Mouse (Mus musculus): ENCODE results near the gene Dpysl4. TPM values are rescaled to one million over a fixed set of nuclear protein-coding genes. Genes with fewer than 3 reads are reported as not detected.

Dpysl4 gene
- polyA plus RNA-seq, 1 experiment from 2014 or later = 0.04 TPM

DNA sequence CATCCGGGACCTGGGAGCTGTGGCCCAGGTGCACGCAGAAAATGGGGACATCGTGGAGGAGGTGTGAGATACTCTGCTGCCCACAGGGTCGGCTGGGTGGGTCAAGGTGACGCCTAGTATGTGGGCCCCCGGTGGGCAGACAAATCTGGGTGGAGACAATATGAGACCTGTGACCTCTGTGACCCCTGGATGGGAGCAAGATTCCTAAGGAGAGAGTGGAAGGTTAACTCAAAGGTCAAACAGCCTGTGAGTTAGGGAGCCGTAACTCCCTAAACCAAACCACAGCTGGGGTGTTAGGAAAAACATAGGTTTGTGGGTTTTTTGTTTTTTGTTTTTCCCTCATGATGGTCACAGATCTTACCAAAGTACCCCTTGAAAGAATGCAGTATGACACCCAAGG is 8.0 kb downstream of the Dpysl4 start:
- no peaks in the 10 kb centered on the region for H3K4me1 ChIP-seq (ENCODE audit: insufficient read depth)
- H3K27ac ChIP-seq (ENCODE audit: low read depth) = no peak overlapping the region
- no peaks in the 10 kb centered on the region for H3K36me3 ChIP-seq (replicated peaks; ENCODE audit: insufficient read depth, low read length)
- ATAC-seq (no peak), DNase-seq (no peak)
- H3K9ac ChIP-seq (replicated peaks) = no peak overlapping the region
- H3K9me3 ChIP-seq (ENCODE audit: low read length) = no peaks in the 10 kb centered on the region
- no peak for TF ChIP-seq CTCF (IDR thresholded peaks at IDR 0.05; ENCODE audit: low read depth)
- H3K27me3 ChIP-seq (ENCODE audit: insufficient read depth, low read length) = no peaks in the 10 kb centered on the region
- no peak overlapping the region for H3K4me3 ChIP-seq (ENCODE audit: low read depth, low read length)
- WGBS (ENCODE audit: insufficient replicate concordance) = 73% methylated on average over 7 of the region's 7 CpGs
- no peak overlapping the region for H3K4me2 ChIP-seq (ENCODE audit: low read depth, low read length)

DNA sequence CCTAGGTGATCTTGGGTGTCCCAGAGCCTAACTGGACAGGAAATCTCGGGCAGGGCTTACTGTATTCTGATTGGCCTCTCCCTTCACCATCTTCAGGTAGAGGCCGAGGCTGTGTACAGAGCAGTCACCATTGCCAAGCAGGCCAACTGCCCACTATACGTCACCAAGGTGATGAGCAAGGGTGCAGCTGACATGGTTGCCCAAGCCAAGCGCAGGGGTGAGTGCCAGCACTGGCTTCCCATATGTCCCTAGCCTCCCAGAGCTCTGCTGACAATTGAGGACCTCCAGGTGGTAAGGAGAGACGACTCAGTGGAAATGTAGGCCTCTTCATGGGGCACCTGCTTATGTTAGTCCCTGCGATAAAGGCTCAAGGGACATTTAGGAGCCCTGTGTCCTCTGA is 9.0 kb downstream of the Dpysl4 start:
- no peak for ATAC-seq
- H3K36me3 ChIP-seq (replicated peaks; ENCODE audit: insufficient read depth, low read length) = no peaks in the 10 kb centered on the region

DNA sequence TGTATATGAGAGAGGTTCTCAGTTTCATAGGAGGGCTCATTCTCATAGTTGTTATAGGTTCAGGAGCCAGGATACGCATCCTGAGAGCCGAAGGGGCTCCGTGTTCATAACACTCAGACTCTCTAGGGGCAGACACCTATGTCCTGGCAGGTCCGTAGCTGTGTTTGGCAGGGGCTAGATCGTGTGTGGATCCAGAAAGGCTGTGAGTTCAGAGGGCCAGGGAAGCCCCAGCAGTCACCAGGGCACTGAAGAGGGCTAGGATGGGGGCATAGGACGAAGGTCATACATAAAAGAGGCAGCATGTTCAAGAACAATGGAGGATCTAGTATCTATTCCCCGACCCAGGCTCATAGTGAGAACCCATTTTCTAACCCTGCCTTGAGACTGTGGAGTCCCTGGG is 9.5 kb downstream of the Dpysl4 start:
- 76% methylated on average over 7 of the region's 7 CpGs for WGBS (ENCODE audit: insufficient replicate concordance)
- Histone ChIP-seq H3K9me3 (ENCODE audit: low read length) (no peaks in the 10 kb centered on the region), H3K4me2 (ENCODE audit: low read depth, low read length) (no peak overlapping the region), H3K4me1 (ENCODE audit: insufficient read depth) (no peaks in the 10 kb centered on the region), H3K36me3 (replicated peaks; ENCODE audit: insufficient read depth, low read length) (no peaks in the 10 kb centered on the region), H3K27me3 (ENCODE audit: insufficient read depth, low read length) (no peaks in the 10 kb centered on the region), H3K9ac (replicated peaks) (no peak overlapping the region), H3K27ac (ENCODE audit: low read depth) (no peak overlapping the region), H3K4me3 (ENCODE audit: low read depth, low read length) (no peak overlapping the region)
- no peak for DNase-seq
- TF ChIP-seq EP300 (IDR thresholded peaks at IDR 0.05; ENCODE audit: low read depth) (no peak), CTCF (IDR thresholded peaks at IDR 0.05; ENCODE audit: low read depth) (no peak)
- no peak for ATAC-seq

More for the DNA sequence above, 9.0 kb downstream of the Dpysl4 start:
- Histone ChIP-seq H3K4me2 (ENCODE audit: low read depth, low read length) (no peak overlapping the region), H3K9ac (replicated peaks) (no peak overlapping the region), H3K4me3 (ENCODE audit: low read depth, low read length) (no peak overlapping the region), H3K4me1 (ENCODE audit: insufficient read depth) (no peaks in the 10 kb centered on the region), H3K27me3 (ENCODE audit: insufficient read depth, low read length) (no peaks in the 10 kb centered on the region), H3K27ac (ENCODE audit: low read depth) (no peak overlapping the region), H3K9me3 (ENCODE audit: low read length) (no peaks in the 10 kb centered on the region)
- DNase-seq = no peak
- 72% methylated on average over 6 of the region's 6 CpGs for WGBS (ENCODE audit: insufficient replicate concordance)
- TF ChIP-seq EP300 (IDR thresholded peaks at IDR 0.05; ENCODE audit: low read depth) = no peak
- TF ChIP-seq CTCF (IDR thresholded peaks at IDR 0.05; ENCODE audit: low read depth) = no peak

DNA sequence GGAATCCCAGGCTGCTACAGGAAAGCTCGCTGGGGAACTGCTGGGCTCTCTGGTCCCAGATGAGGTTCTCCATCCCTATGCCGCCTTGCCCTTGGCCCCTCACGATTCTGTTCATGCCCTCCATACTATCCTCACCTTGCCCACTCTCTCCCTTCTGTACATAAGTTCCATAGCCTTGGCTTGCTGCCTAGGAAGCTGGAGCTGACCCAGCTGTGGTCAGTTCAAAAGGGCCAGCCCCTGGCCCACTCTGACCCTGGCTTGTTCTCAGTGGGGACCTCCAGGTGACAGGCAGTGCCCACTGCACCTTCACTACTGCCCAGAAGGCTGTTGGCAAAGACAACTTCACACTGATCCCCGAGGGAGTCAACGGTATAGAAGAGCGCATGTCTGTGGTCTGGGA is 10.6 kb downstream of the Dpysl4 start:
- TF ChIP-seq EP300 (IDR thresholded peaks at IDR 0.05; ENCODE audit: low read depth) = no peak
- no peak for TF ChIP-seq CTCF (IDR thresholded peaks at IDR 0.05; ENCODE audit: low read depth)
- Histone ChIP-seq H3K9ac (replicated peaks) (no peak overlapping the region), H3K9me3 (ENCODE audit: low read length) (no peaks in the 10 kb centered on the region), H3K4me3 (ENCODE audit: low read depth, low read length) (no peak overlapping the region), H3K27me3 (ENCODE audit: insufficient read depth, low read length) (no peaks in the 10 kb centered on the region), H3K4me2 (ENCODE audit: low read depth, low read length) (no peak overlapping the region), H3K4me1 (ENCODE audit: insufficient read depth) (no peaks in the 10 kb centered on the region), H3K27ac (ENCODE audit: low read depth) (no peak overlapping the region), H3K36me3 (replicated peaks; ENCODE audit: insufficient read depth, low read length) (no peaks in the 10 kb centered on the region)
- DNase-seq (no peak), ATAC-seq (no peak)
- 71% methylated on average over 6 of the region's 6 CpGs for WGBS (ENCODE audit: insufficient replicate concordance)

DNA sequence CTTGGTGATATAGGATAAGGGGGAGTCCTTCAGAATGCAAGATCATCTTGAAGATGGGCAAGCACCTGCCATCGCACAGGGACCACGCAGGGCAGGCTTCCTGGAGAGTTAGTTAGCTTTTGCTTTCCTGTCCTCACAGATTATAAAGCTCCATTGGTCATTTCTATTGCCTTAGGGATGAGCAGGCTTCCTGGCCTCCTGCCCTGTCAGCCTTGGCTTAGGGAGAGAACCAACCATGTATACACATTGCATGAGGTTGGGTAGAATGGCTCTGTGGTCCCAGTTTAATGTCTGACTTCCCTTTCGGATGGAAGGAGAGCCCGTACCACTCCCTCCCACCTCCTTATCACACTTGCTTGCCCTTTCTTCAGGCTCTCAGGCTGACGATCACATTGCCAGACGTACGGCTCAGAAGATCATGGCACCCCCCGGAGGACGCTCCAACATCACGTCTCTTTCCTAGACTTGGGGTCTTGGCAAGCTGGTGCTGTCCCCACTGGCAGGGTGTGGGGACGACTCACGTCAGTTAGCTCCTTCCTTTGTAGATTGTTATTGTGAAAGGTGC is 14.8 kb downstream of the Dpysl4 start:
- WGBS (ENCODE audit: insufficient replicate concordance) = 68% methylated on average over 12 of the region's 12 CpGs
- H3K9me3 ChIP-seq (ENCODE audit: low read length) = no peaks in the 10 kb centered on the region
- no peaks in the 10 kb centered on the region for H3K36me3 ChIP-seq (replicated peaks; ENCODE audit: insufficient read depth, low read length)
- H3K9ac ChIP-seq (replicated peaks) = no peak overlapping the region
- no peak overlapping the region for H3K4me2 ChIP-seq (ENCODE audit: low read depth, low read length)
- DNase-seq (no peak), ATAC-seq (no peak)
- no peak overlapping the region for H3K27ac ChIP-seq (ENCODE audit: low read depth)
- no peak overlapping the region for H3K4me3 ChIP-seq (ENCODE audit: low read depth, low read length)
- no peaks in the 10 kb centered on the region for H3K4me1 ChIP-seq (ENCODE audit: insufficient read depth)
- H3K27me3 ChIP-seq (ENCODE audit: insufficient read depth, low read length) = no peaks in the 10 kb centered on the region
- TF ChIP-seq CTCF (IDR thresholded peaks at IDR 0.05; ENCODE audit: low read depth) = no peak
- TF ChIP-seq EP300 (IDR thresholded peaks at IDR 0.05; ENCODE audit: low read depth) = no peak

DNA sequence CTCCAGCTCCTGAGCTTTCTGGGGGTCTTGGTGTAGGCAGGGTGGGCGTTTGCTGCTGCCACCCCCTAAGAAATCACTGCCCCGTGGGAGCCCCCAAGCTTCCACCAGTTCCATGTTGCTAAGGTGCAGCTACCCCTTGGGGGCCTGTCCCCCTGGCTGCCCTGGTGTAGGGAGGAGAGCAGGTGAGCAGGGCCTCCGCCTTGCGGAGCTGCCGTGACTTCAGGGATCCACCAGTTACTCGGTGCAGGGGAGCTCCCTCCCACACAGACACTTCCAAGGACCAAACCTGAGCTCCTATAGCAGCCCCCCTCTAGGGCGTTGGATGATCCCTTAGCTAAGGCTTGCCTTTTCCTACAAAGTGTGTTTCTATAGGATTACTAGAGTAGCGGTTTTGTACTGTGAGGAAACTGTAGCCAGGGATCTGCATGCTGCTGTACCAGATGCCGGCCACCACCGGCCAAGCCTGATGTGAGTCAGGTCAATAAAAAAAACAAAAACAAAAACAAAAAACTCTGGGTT is 15.5 kb downstream of the Dpysl4 start:
- 66% methylated on average over 10 of the region's 10 CpGs for WGBS (ENCODE audit: insufficient replicate concordance)

More for the DNA sequence above, 15.5 kb downstream of the Dpysl4 start:
- H3K4me3 ChIP-seq (ENCODE audit: low read depth, low read length) = no peak overlapping the region
- DNase-seq (no peak), ATAC-seq (no peak)
- no peak overlapping the region for H3K4me2 ChIP-seq (ENCODE audit: low read depth, low read length)
- no peak for TF ChIP-seq CTCF (IDR thresholded peaks at IDR 0.05; ENCODE audit: low read depth)
- no peak for TF ChIP-seq EP300 (IDR thresholded peaks at IDR 0.05; ENCODE audit: low read depth)
- H3K9me3 ChIP-seq (ENCODE audit: low read length) = no peaks in the 10 kb centered on the region
- no peaks in the 10 kb centered on the region for H3K36me3 ChIP-seq (replicated peaks; ENCODE audit: insufficient read depth, low read length)
- H3K4me1 ChIP-seq (ENCODE audit: insufficient read depth) = no peaks in the 10 kb centered on the region
- no peak overlapping the region for H3K9ac ChIP-seq (replicated peaks)
- no peaks in the 10 kb centered on the region for H3K27me3 ChIP-seq (ENCODE audit: insufficient read depth, low read length)
- no peak overlapping the region for H3K27ac ChIP-seq (ENCODE audit: low read depth)

Measured in liver, postnatal 0 days (tissue).